ENCODE assay signal across 25 mouse cellular contexts in the genomic region with DNA sequence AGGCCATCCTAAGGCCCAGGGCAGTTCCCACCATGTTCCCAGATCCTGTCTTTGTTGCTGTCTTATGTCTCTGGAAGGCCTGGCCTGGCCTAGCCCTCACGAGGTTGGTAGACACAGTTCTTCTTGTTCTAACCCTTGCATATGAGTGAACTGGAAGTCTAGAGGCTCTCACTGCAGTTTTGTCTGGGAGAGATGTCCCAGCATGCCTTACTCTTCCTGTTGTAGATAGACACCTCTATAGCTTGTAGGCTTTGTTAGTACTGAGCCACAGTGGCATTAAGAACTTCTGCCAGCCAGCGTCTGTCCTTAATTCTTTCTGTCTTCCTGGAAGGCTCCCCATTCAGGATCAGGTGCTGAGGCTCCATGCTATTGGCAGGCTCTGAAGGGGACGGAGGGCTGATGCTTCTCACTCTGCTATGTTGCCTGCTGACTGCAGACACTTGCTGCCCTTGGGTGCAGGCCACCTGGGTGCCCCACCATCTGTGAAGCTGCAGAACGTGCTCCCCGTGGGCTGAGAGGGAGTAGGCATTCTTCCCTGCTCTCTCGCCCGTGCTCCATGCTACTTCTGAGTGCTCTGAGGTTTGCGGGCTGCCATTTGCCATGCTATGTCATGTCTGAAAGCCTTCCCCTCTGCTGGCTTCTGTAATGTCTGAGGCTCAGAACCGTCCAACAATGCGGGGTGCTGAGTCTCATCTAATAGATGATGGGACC.
DNase-seq lines count a peak whose midpoint lies in the region; ATAC-seq and TF ChIP-seq lines count a peak whose summit lies in the region.
"Had no signal": no experiment of that assay in that cellular context is flagged by ENCODE, and none has a peak within 500 bp of the region (broad histone marks: within the 10 kb centered on the region; RNA-seq: fewer than 3 reads in every experiment).

No protein-coding gene starts in this region.

- peak overlapping the region; percentile 60; the same call in 1 of the 2 replicates for H3K27ac ChIP-seq in left cerebral cortex, adult 2 months
- no peak overlapping the region for H3K27ac ChIP-seq in forebrain, embryonic 11.5 days (ENCODE audit: low read depth, low read length)
- H3K27ac ChIP-seq: forebrain, embryonic 10.5 days; gastrocnemius, adult 2 months; heart, embryonic 15.5 days; limb, embryonic 12.5 days; midbrain, embryonic 12.5 days; stomach, postnatal 0 days had no signal

- no peak overlapping the region for H3K9ac ChIP-seq in forebrain, embryonic 11.5 days (ENCODE audit: low read length)
- H3K9ac ChIP-seq: heart, embryonic 15.5 days; limb, embryonic 12.5 days; liver, postnatal 0 days; midbrain, embryonic 12.5 days had no signal

- no peaks in the 10 kb centered on the region for H3K27me3 ChIP-seq in forebrain, embryonic 11.5 days (ENCODE audit: control insufficient read depth, insufficient read depth, low read length)
- H3K27me3 ChIP-seq: CH12.LX; heart, embryonic 15.5 days; limb, embryonic 12.5 days; midbrain, embryonic 12.5 days; Patski had no signal

- no peaks in the 10 kb centered on the region for H3K36me3 ChIP-seq in forebrain, embryonic 11.5 days (ENCODE audit: control insufficient read depth, insufficient read depth, low read length)
- H3K36me3 ChIP-seq: forebrain, embryonic 10.5 days; heart, embryonic 15.5 days; limb, embryonic 12.5 days; midbrain, embryonic 12.5 days had no signal

- H3K4me2 ChIP-seq in forebrain, embryonic 11.5 days (ENCODE audit: low read depth, low read length, severe bottlenecking) = no peak overlapping the region
- H3K4me2 ChIP-seq: heart, embryonic 15.5 days; limb, embryonic 12.5 days; liver, embryonic 11.5 days; midbrain, embryonic 12.5 days had no signal

- H3K4me3 ChIP-seq in left cerebral cortex, adult 2 months = no peak overlapping the region
- no peak overlapping the region for H3K4me3 ChIP-seq in forebrain, embryonic 11.5 days (ENCODE audit: low read depth, low read length)
- H3K4me3 ChIP-seq: forebrain, embryonic 10.5 days; gastrocnemius, adult 2 months; heart, embryonic 15.5 days; limb, embryonic 12.5 days; midbrain, embryonic 12.5 days had no signal

- H3K4me1 ChIP-seq in forebrain, embryonic 11.5 days (replicated peaks; ENCODE audit: control insufficient read depth, insufficient read depth, low read length) = peaks cover 7% of the 10 kb centered on the region; the same call in 1 of the 2 replicates
- H3K4me1 ChIP-seq: limb, embryonic 12.5 days had no signal

- ATAC-seq in forebrain, embryonic 11.5 days (replicated peaks; ENCODE audit: low FRiP score) = no peak
- ATAC-seq: inflammation-experienced regulatory T-cells, adult 6 months; liver, postnatal 0 days; lung, postnatal 0 days; Patski had no signal

- no peak for TF ChIP-seq CTCF in left cerebral cortex, adult 2 months (IDR thresholded peaks at IDR 0.05)

- WGBS in forebrain, embryonic 11.5 days = 92% methylated on average over 10 of the region's 10 CpGs

- intact Hi-C loops in left cerebral cortex, adult 2 months (cut with DNase I) = loop anchor here (2.0 kb wide), 1 partner anchor 88 kb away; no protein-coding TSS in a partner anchor

- DNase-seq in cerebellum, postnatal 14 days = peak; percentile 42
- DNase-seq in cerebellum, postnatal 36 days = no peak
- no peak for DNase-seq in left cerebral cortex, adult 2 months (ENCODE audit: extremely low spot score in 1 of 2, low spot score in 2 of 2)
- DNase-seq in left cerebral cortex, adult 8-10 months (ENCODE audit: low spot score in 2 of 2) = no peak
- DNase-seq in thymus, adult 18-20 months = peak; percentile 45 to 55
- DNase-seq in thymus, postnatal 4 days = peak; percentile 58
- no peak for DNase-seq in forebrain, embryonic 11.5 days (ENCODE audit: low spot score)
- DNase-seq: cerebellum, adult 2 months; gastrocnemius, adult 2 months; heart, postnatal 4 days; kidney, adult 18-20 months; kidney, postnatal 4 days; layer of hippocampus, adult 9-11 months; liver, postnatal 0 days had no signal

- no peaks in the 10 kb centered on the region for H3K9me3 ChIP-seq in forebrain, embryonic 11.5 days (ENCODE audit: control insufficient read depth, low read length)
- H3K9me3 ChIP-seq: forebrain, embryonic 10.5 days; G1E; heart, embryonic 15.5 days; limb, embryonic 12.5 days; midbrain, embryonic 12.5 days had no signal

Comparison
In these comparisons a context has a peak if more than half of its experiments do, and no peak if none do; other contexts are left out.
1. DNase-seq: peak in cerebellum, postnatal 14 days (2 of 2), thymus, adult 18-20 months (2 of 2) and thymus, postnatal 4 days (single experiment); none in cerebellum, postnatal 36 days (0 of 2), left cerebral cortex, adult 2 months (0 of 2), left cerebral cortex, adult 8-10 months (0 of 2) and forebrain, embryonic 11.5 days (single experiment).